Mouse (Mus musculus) urinary bladder, postnatal 36 days (tissue): Measurements from ENCODE around the gene Zfp944.
A peak's percentile ranks its signal among the peaks of the same experiment; 100 is the strongest.
"Not testable (repeated sequence)": the region's sequence is repeated elsewhere in the genome, so short reads cannot be mapped to it uniquely, and the experiment has no call there.

Experiments
- DNase-seq, 2 experiments: peaks; one replicate each; pipeline ENCODE4 v3.0.0; 2022; ENCODE audit warnings: low spot score in 2 of 2, mixed read lengths in 1 of 2

Zfp944 gene

GRCm38 (mm10) chr17:22361101-22361781 is at the start of gene Zfp944, which contains the start of gene Zfp758:
Gene Zfp944 (minus strand): TSS chr17:22361400.
Gene Zfp758 (plus strand): TSS chr17:22361453.
- peak; percentile 39 to 57 for DNase-seq

GRCm38 (mm10) chr17:22410756-22411155 is 49.6 kb upstream of the Zfp944 start:
- peak; percentile 6 to 17 for DNase-seq

- DNase-seq = no peak
Measured at GRCm38 (mm10) chr17:22363895-22364294, 2.7 kb upstream of the Zfp944 start.

- no peak for DNase-seq
Measured at GRCm38 (mm10) chr17:22360572-22360971, 628 bp downstream of the Zfp944 start.

GRCm38 (mm10) chr17:22352794-22353193 is 8.4 kb downstream of the Zfp944 start:
- peak in 1 of 2 experiments; percentile 17 for DNase-seq

- DNase-seq = not testable (repeated sequence)
Measured at GRCm38 (mm10) chr17:22315247-22315646, 46.0 kb downstream of the Zfp944 start.

GRCm38 (mm10) chr17:22314730-22315226 is 46.4 kb downstream of the Zfp944 start, which contains the start of gene CT030661.1:
Gene CT030661.1 (minus strand): TSS chr17:22314837.
- peak; percentile 82 to 88 for DNase-seq

GRCm38 (mm10) chr17:22314219-22314618 is 47.0 kb downstream of the Zfp944 start:
- not testable (repeated sequence) for DNase-seq
